Mouse (Mus musculus) cerebellum, adult 9-11 months (tissue): ENCODE results near the gene Kcnk3.
A peak's percentile ranks its signal among the peaks of the same experiment; 100 is the strongest.

Source experiments
- DNase-seq: peaks from one replicate; pipeline ENCODE4 v3.0.0; 2022

The Kcnk3 gene

GRCm38 (mm10) chr5:30614221-30614620 lies 26.3 kb downstream of the Kcnk3 start:
- DNase-seq, result no peak

GRCm38 (mm10) chr5:30615416-30615815 lies 27.4 kb downstream of the Kcnk3 start:
- no peak for DNase-seq

- DNase-seq, result no peak
Observed at GRCm38 (mm10) chr5:30615819-30616218, 27.8 kb downstream of the Kcnk3 start.

- peak; percentile 37 for DNase-seq
Observed at GRCm38 (mm10) chr5:30616644-30617043, 28.7 kb downstream of the Kcnk3 start.

- no peak for DNase-seq
Observed at GRCm38 (mm10) chr5:30617357-30617756, 29.4 kb downstream of the Kcnk3 start.

- peak; percentile 49 for DNase-seq
Observed at GRCm38 (mm10) chr5:30617851-30618250, 29.9 kb downstream of the Kcnk3 start.

- DNase-seq, result peak; percentile 30
Observed at GRCm38 (mm10) chr5:30618376-30619003, 30.5 kb downstream of the Kcnk3 start.

- DNase-seq, result peak; percentile 34
Observed at GRCm38 (mm10) chr5:30619211-30619610, 31.2 kb downstream of the Kcnk3 start.

- peak; percentile 15 for DNase-seq
Observed at GRCm38 (mm10) chr5:30620567-30620966, 32.6 kb downstream of the Kcnk3 start.

- DNase-seq, result peak; percentile 17
Observed at GRCm38 (mm10) chr5:30621211-30621790, 33.3 kb downstream of the Kcnk3 start.

GRCm38 (mm10) chr5:30621844-30622176 lies 33.8 kb downstream of the Kcnk3 start:
- peak; percentile 41 for DNase-seq

- DNase-seq, result no peak
Observed at GRCm38 (mm10) chr5:30622177-30622840, 34.3 kb downstream of the Kcnk3 start.

GRCm38 (mm10) chr5:30622841-30623185 lies 34.8 kb downstream of the Kcnk3 start:
- DNase-seq, result no peak

GRCm38 (mm10) chr5:30623380-30623779 lies 35.4 kb downstream of the Kcnk3 start:
- DNase-seq, result no peak

- peak; percentile 18 for DNase-seq
Observed at GRCm38 (mm10) chr5:30624311-30624710, 36.3 kb downstream of the Kcnk3 start.

- DNase-seq, result peak; percentile 29
Observed at GRCm38 (mm10) chr5:30624908-30625307, 36.9 kb downstream of the Kcnk3 start.

- DNase-seq, result no peak
Observed at GRCm38 (mm10) chr5:30625379-30625778, 37.4 kb downstream of the Kcnk3 start.

- no peak for DNase-seq
Observed at GRCm38 (mm10) chr5:30626331-30627105, 38.5 kb downstream of the Kcnk3 start.

GRCm38 (mm10) chr5:30628511-30628910 lies 40.5 kb downstream of the Kcnk3 start:
- DNase-seq, result no peak

- no peak for DNase-seq
Observed at GRCm38 (mm10) chr5:30630401-30630800, 42.4 kb downstream of the Kcnk3 start.

GRCm38 (mm10) chr5:30632134-30632533 lies 44.2 kb downstream of the Kcnk3 start:
- DNase-seq, result no peak

GRCm38 (mm10) chr5:30636994-30637393 lies 49.0 kb downstream of the Kcnk3 start:
- no peak for DNase-seq

GRCm38 (mm10) chr5:30638041-30638440 lies 50.1 kb downstream of the Kcnk3 start:
- DNase-seq, result peak; percentile 77
